Mouse (Mus musculus) E14TG2a.4 (cell line): Measurements from ENCODE around the gene Gm43191.

ENCODE experiments used
- CTCF ChIP-seq: conservative IDR thresholded peaks from 2 replicates; pipeline ENCODE4 v1.5.1; 2014; ENCODE audit warnings: low read length
- POU5F1 ChIP-seq: IDR thresholded peaks from 2 replicates; pipeline ENCODE4 v1.6.1; 2014; ENCODE audit warnings: low read length, borderline replicate concordance

DNA sequence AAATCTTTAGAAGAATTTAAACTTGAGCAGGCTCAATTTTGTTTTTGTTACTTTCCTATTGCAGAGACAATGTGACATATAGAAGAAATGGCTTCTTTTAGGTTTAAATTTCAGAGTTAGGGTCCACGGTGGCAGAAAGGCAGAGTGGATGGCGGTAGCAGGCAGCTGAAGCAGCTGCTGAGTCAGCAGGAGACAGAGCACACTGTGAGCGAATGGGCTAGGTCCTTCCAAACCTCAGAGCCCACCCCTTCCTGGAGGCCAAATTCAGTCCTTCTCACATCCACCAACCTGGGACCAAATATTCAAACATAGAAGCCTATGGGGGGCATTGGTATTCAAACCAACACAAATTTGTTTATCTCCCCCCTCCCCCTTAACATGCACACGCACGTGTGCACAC is 79.3 kb downstream of the Gm43191 start:
- no peak for TF ChIP-seq CTCF
- no peak for TF ChIP-seq POU5F1
